Mouse (Mus musculus) urinary bladder, postnatal 10 days (tissue): ENCODE results near the gene Bub1b.

Experiments used
- DNase-seq: peaks from one replicate; pipeline ENCODE4 v3.0.0; 2022; ENCODE audit warnings: low spot score

The Bub1b gene

DNA sequence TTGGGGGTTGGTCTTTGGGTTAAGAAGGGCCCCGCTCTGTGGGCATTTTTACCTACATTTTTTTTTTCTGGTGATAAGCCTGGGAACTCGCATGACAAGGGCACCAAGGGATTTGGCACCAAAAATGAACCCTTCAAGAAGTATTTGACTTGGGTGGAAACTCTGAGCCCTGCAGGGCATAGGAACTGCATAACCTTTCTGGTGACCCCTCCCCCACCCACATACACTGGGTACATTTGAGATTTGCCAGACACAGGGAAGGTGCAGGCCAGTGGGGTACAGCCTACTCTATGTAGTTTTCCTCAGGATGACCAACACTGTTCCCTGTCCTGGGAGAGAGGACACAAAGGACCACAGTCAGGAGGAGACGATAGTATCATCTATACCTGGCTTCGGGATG is 67.6 kb downstream of the Bub1b start:
- DNase-seq: no peak

- no peak for DNase-seq
These were observed 69.2 kb downstream of the Bub1b start for GRCm38 (mm10) chr2:118667181-118667580.

GRCm38 (mm10) chr2:118669245-118669644 is 71.2 kb downstream of the Bub1b start:
- DNase-seq: no peak

GRCm38 (mm10) chr2:118669785-118670184 is 71.8 kb downstream of the Bub1b start:
- DNase-seq: no peak

DNA sequence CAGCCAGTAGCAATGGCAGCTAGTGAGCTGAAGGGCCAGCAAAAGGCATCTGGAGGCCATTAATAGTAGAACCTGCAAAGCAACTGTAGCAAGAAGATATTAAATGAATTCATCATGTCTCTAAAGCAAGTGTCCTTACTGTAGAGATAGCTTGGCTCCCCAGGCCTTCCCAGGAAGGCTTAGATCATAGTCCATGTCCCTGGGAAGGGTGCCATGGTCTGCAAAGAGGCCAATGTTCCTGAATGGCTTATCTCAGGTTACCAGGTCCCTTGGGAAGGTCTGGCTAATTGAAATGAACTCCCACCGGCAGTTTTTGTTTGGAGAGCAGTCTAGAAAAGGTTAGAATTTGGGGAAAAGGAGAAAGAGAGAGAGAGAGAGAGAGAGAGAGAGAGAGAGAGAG is 73.7 kb downstream of the Bub1b start:
- no peak for DNase-seq

- DNase-seq: no peak
These were observed 75.9 kb downstream of the Bub1b start for GRCm38 (mm10) chr2:118673686-118674465.

- no peak for DNase-seq
These were observed 76.5 kb downstream of the Bub1b start for GRCm38 (mm10) chr2:118674500-118674899.

DNA sequence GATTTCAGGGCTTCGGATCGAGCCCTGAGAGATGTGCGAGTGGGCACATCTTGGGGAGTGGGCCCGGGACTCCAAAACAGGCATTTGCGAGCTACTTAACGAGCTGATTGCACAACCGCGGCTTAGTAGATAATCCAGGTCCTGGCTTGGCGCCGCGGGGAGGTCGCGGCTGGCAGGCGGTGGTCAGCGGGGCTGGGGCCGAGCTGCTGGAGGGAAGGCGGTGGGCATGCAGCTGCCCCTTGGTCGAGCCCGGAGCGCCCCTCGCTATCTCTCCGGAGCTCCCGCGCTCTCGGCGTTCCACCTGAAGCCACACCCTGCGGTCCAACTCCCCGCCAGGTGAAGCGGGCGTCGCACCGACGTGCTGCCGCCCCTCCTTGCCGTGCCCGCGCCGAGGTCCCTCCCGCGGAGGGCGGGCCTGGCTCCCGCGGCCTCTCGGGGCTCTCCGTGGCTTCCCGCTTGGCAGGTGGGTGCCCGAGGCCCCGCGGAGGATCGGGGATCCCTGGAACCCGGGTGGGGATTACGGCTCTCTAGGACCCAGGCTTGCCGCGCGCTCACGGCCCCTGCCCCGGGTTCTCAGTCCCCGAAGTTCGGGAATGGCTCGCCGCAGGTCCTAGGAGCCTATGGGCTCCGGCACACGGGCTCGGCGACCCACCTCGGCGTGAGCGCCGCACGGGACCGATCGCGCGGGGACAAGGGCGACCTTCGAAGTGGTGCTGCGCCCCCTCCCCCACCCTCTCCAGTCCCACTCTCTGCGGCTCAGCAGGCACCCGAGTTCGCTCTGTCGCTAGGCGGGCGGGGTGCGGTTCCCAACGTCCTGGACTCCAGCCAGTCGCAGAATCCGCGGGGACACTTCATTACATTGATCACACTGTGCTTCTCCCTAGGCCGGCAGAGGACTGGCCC is 79.1 kb downstream of the Bub1b start:
- DNase-seq: no peak

DNA sequence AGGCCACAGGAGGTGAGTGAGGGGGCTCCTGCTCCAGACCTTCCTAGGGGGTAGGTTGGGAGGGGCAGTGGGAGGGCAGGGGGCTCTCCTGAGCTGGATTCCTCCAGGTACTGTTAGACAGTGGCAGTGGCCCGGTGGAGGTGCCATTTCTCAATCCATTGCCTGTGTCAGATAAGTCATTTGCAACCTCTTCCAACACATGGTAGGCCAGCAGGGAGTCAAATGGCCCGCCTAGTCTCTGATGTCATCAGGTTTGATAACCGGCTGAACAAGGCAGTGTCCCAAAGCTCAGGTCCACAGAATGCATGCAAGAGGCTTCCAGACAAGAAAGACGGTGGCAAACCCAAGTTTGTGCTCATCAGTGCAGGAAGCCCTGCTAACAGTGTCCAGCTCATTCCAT is 79.8 kb downstream of the Bub1b start:
- DNase-seq: no peak

GRCm38 (mm10) chr2:118679577-118679976 is 81.6 kb downstream of the Bub1b start:
- DNase-seq: no peak

GRCm38 (mm10) chr2:118680926-118681325 is 82.9 kb downstream of the Bub1b start:
- no peak for DNase-seq

DNA sequence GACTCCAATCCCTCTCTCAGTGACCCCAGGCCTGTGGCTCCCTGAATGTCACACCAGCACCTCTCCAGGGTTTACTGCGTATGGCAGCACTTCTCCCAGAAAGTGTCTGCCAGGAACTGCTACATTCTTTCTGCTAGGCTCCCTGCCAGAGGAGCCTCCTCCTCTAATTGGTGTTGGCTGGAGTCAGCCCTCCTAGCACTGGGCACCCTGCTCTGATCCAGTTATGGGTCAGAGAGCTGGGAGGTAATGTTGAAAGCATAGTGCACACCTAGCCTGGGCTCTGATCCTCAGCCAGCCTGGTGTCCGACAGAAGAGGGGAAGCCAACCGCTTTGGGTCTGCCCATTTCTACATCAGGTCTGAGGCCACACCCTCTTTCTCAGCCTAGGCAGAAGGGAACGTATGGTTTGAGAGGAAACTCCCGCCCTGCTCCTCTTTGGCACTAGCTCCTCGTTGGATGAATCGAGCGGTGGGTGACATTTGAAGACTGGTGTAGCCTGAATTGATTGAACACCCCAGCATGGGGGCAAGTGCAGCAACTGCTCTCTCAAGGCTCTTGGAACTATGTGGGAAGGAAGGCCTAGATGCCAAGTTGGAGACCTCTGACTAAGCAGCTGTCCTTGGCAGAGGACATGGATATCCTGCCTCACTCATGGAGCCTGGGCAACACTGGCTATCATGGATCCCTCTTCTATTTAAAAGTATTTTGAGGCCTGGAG is 84.7 kb downstream of the Bub1b start:
- DNase-seq: no peak

- no peak for DNase-seq
These were observed 87.1 kb downstream of the Bub1b start for GRCm38 (mm10) chr2:118685088-118685487.

GRCm38 (mm10) chr2:118686693-118687092 is 88.7 kb downstream of the Bub1b start:
- DNase-seq: no peak

DNA sequence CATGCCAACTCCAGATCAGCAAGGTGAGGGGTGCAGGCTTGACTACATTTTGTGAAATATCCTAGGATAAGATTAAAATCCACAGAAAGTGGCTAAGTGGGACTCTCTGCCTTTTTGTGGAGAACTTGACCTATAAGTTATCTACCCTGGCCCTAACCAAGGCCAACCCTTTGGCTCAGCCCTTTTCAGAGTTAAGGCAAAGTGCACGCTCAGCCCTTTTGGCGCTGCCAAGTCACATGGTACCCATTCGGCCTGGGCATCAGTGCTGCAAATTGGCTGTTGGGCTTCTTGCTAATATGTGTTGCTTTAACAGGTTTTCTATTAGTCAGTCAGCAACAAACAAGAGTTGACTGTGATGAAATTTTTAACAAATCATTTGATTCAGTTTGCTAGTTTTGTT is 89.8 kb downstream of the Bub1b start:
- DNase-seq: no peak

GRCm38 (mm10) chr2:118689875-118690274 is 91.9 kb downstream of the Bub1b start:
- DNase-seq: no peak
